In the genomic region with DNA sequence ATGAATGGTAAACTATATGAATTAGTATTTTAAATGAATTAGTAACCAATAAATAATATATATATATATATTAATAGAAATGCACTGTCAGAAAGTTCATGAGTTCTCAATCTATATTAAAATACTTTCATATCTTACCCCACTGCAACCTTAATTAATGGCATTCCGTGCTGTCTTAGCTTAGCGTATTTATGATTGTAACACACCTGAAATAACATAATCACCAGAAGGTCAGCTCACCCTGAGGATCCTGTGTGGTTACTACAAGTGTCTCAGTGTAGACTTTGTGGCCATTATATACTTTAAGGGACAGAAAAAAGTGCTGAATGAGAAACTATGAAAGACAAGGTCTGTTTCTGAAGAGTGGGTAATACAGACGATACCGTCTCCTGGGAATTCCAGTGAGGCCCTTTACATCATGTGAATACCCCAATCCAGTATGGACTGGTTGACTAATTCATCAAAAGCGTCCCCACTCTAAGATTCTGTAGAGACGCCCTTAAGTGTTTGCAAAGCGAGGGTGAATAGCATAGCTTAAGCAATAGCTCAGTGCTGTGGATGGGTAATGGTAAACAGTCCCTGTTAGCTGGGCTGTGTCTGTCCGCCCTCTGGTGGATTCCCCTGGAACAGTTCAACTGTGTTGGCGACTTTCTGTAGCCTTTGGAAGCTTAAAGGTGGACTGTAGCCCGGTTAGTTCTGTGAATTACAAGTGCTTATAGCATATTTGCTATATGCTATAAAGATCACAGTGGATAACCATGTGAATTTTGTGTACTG, we compare ENCODE assay signal across 9 mouse cellular contexts.
DNase-seq lines count a peak whose midpoint lies in the region; ATAC-seq and TF ChIP-seq lines count a peak whose summit lies in the region.
"Had no signal": no experiment of that assay in that cellular context is flagged by ENCODE, and none has a peak within 500 bp of the region (broad histone marks: within the 10 kb centered on the region; RNA-seq: fewer than 3 reads in every experiment).

No protein-coding gene starts in this region.

- 44% methylated on average over 10 of the region's 10 CpGs for WGBS in forebrain, embryonic 13.5 days
- whole genome bisulfite sequencing in liver, embryonic 13.5 days (ENCODE audit: insufficient replicate concordance): 52% methylated on average over 10 of the region's 10 CpGs
- WGBS in neural tube, embryonic 11.5 days: 48% methylated on average over 10 of the region's 10 CpGs
- WGBS in stomach, embryonic 16.5 days: 36% methylated on average over 10 of the region's 10 CpGs

- H3K4me2 ChIP-seq in forebrain, embryonic 13.5 days: no peak overlapping the region
- no peak overlapping the region for H3K4me2 ChIP-seq in liver, embryonic 13.5 days
- no peak overlapping the region for H3K4me2 ChIP-seq in neural tube, embryonic 11.5 days (ENCODE audit: low read depth)
- H3K4me2 ChIP-seq in stomach, embryonic 16.5 days (ENCODE audit: low read depth, low read length): no peak overlapping the region

- peaks cover 10% of the 10 kb centered on the region for H3K27me3 ChIP-seq in E14TG2a.4 (ENCODE audit: insufficient read depth, low read length)
- no peaks in the 10 kb centered on the region for H3K27me3 ChIP-seq in forebrain, embryonic 13.5 days
- no peaks in the 10 kb centered on the region for H3K27me3 ChIP-seq in liver, embryonic 13.5 days
- H3K27me3 ChIP-seq in neural tube, embryonic 11.5 days (ENCODE audit: control insufficient read depth, insufficient read depth, low read length): no peaks in the 10 kb centered on the region
- no peaks in the 10 kb centered on the region for H3K27me3 ChIP-seq in stomach, embryonic 16.5 days (ENCODE audit: control insufficient read depth, insufficient read depth, low read length)

- peaks cover 6% of the 10 kb centered on the region; the same call in 1 of the 2 replicates for H3K9me3 ChIP-seq in E14TG2a.4 (ENCODE audit: low read length)
- no peaks in the 10 kb centered on the region for H3K9me3 ChIP-seq in forebrain, embryonic 13.5 days (replicated peaks)
- no peaks in the 10 kb centered on the region for H3K9me3 ChIP-seq in liver, embryonic 13.5 days (replicated peaks)
- no peaks in the 10 kb centered on the region for H3K9me3 ChIP-seq in neural tube, embryonic 11.5 days (ENCODE audit: control insufficient read depth, low read length)
- no peaks in the 10 kb centered on the region for H3K9me3 ChIP-seq in stomach, embryonic 16.5 days (replicated peaks; ENCODE audit: control insufficient read depth, low read length)

- ATAC-seq in forebrain, embryonic 13.5 days: peak; percentile 96
- ATAC-seq in liver, embryonic 13.5 days (ENCODE audit: low read depth): peak; percentile 54; the same call in 1 of the 2 replicates
- peak; percentile 79 for ATAC-seq in neural tube, embryonic 11.5 days (ENCODE audit: insufficient read depth, low FRiP score, low TSS enrichment)
- peak; percentile 85; the same call in 1 of the 2 replicates for ATAC-seq in stomach, embryonic 16.5 days (ENCODE audit: insufficient read depth, low FRiP score)

- H3K36me3 ChIP-seq in E14TG2a.4 (ENCODE audit: insufficient read depth, low read length): peaks cover 5% of the 10 kb centered on the region
- H3K36me3 ChIP-seq in forebrain, embryonic 13.5 days (ENCODE audit: poor library complexity, severe bottlenecking): 0 out of 2 replicates have a peak, but pooled peaks cover 5% of the 10 kb centered on the region
- H3K36me3 ChIP-seq in liver, embryonic 13.5 days: peaks cover 14% of the 10 kb centered on the region
- H3K36me3 ChIP-seq in neural tube, embryonic 11.5 days (ENCODE audit: control insufficient read depth, insufficient read depth, low read length): no peaks in the 10 kb centered on the region
- H3K36me3 ChIP-seq in stomach, embryonic 16.5 days (ENCODE audit: control insufficient read depth, insufficient read depth, low read length): peaks cover 11% of the 10 kb centered on the region; the same call in 1 of the 2 replicates

- TF ChIP-seq CTCF in E14TG2a.4 (conservative IDR thresholded peaks at IDR 0.05; ENCODE audit: low read length): peak; percentile 76

- intact Hi-C loops in heart, postnatal 14 days (cut with DNase I): loop anchor here (1.0 to 2.0 kb wide), 3 partner anchors 134 to 319 kb away; no protein-coding TSS in a partner anchor

- H3K4me1 ChIP-seq in E14TG2a.4 (replicated peaks; ENCODE audit: low read depth, low read length): peaks cover 24% of the 10 kb centered on the region
- H3K4me1 ChIP-seq in forebrain, embryonic 13.5 days: no peaks in the 10 kb centered on the region
- H3K4me1 ChIP-seq in liver, embryonic 13.5 days (replicated peaks): no peaks in the 10 kb centered on the region
- H3K4me1 ChIP-seq in neural tube, embryonic 11.5 days (ENCODE audit: control insufficient read depth, insufficient read depth, low read length): no peaks in the 10 kb centered on the region
- no peaks in the 10 kb centered on the region for H3K4me1 ChIP-seq in stomach, embryonic 16.5 days (ENCODE audit: control insufficient read depth, insufficient read depth, low read length)

- DNase-seq in c-Kit-positive CD71-positive TER-119-positive erythroid progenitor cells, embryonic 14.5 days (ENCODE audit: low spot score): peak; percentile 25
- DNase-seq in heart, postnatal 14 days: peak; percentile 74 to 84
- DNase-seq in kidney, postnatal 36 days: peak; percentile 78 to 87
- peak; percentile 11 for DNase-seq in liver, embryonic 13.5 days
- peak; percentile 74 for DNase-seq in neural tube, embryonic 11.5 days (ENCODE audit: low spot score)

- no peak overlapping the region for H3K9ac ChIP-seq in forebrain, embryonic 13.5 days
- H3K9ac ChIP-seq in liver, embryonic 13.5 days: no peak overlapping the region
- no peak overlapping the region for H3K9ac ChIP-seq in neural tube, embryonic 11.5 days (ENCODE audit: low read length)
- H3K9ac ChIP-seq in stomach, embryonic 16.5 days (ENCODE audit: low read length): no peak overlapping the region

- no peak overlapping the region for H3K4me3 ChIP-seq in E14TG2a.4 (replicated peaks; ENCODE audit: low read length)
- no peak overlapping the region for H3K4me3 ChIP-seq in forebrain, embryonic 13.5 days
- H3K4me3 ChIP-seq in liver, embryonic 13.5 days (replicated peaks): no peak overlapping the region
- no peak overlapping the region for H3K4me3 ChIP-seq in neural tube, embryonic 11.5 days (ENCODE audit: low read depth, low read length)
- no peak overlapping the region for H3K4me3 ChIP-seq in stomach, embryonic 16.5 days (replicated peaks; ENCODE audit: low read length)
- H3K4me3 ChIP-seq: erythroblast, embryonic 14.5 days had no signal

- H3K27ac ChIP-seq in forebrain, embryonic 13.5 days: no peak overlapping the region
- no peak overlapping the region for H3K27ac ChIP-seq in liver, embryonic 13.5 days
- H3K27ac ChIP-seq in neural tube, embryonic 11.5 days (ENCODE audit: low read depth, low read length): no peak overlapping the region
- H3K27ac ChIP-seq in stomach, embryonic 16.5 days (ENCODE audit: low read length): no peak overlapping the region

Comparison
In these comparisons a context has a peak if more than half of its experiments do, and no peak if none do; other contexts are left out.
1. DNase-seq: peak in every context shown above with its lines; median percentile 82 in kidney, postnatal 36 days; 79 in heart, postnatal 14 days; 74 in neural tube, embryonic 11.5 days; 25 in c-Kit-positive CD71-positive TER-119-positive erythroid progenitor cells, embryonic 14.5 days; 11 in liver, embryonic 13.5 days.